Mouse (Mus musculus): ENCODE data around the gene Atp6v1d.

DNA sequence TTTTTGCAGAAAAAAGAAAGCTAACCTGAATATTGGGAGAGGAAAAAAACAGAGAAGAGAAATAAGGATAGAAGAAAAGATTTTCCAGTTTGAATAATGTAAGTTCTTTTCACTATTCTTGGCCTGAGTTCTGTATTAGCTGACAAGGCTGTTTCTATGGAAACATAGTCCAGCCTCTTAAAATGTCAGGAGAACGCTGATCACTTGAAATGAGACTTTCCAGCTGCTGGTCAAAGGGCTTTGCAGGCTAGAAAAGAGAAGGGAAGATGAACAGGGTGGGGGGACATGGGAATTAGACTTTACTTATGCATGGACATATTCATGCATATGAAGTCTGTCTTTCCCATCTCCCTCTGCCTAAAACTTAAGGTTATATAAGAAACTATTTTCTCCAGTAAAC is 67.2 kb downstream of the Atp6v1d start:
- TF ChIP-seq CTCF (IDR thresholded peaks at IDR 0.05; ENCODE audit: low read depth, low read length): no peak
- TF ChIP-seq GATA1 (IDR thresholded peaks at IDR 0.05; ENCODE audit: borderline replicate concordance, low read length): no peak
- no peak for TF ChIP-seq TAL1 (conservative IDR thresholded peaks at IDR 0.05; ENCODE audit: low read depth, low read length)
- TF ChIP-seq POLR2AphosphoS5 (IDR thresholded peaks at IDR 0.05; ENCODE audit: insufficient replicate concordance, low read depth, low read length): no peak
- no peak for TF ChIP-seq GATA2 (IDR thresholded peaks at IDR 0.05; ENCODE audit: borderline replicate concordance, low read depth, low read length)

Measured in G1E (cell line).